Mouse (Mus musculus) spleen, adult 2 months (tissue): ENCODE measurements at regions not wholly inside any gene's neighbourhood (a gene's known extent, or its start where the extent isn't known, plus 50 kb on each side); places are given as distances from the start of the nearest gene placed in this dataset.

Source experiments
- DNase-seq, 2 experiments: peaks; one replicate each; pipeline versions ENCODE4 v3.0.0 to v3.0.0-alpha.2; 2012 to 2021; ENCODE audit warnings: low spot score in 2 of 2, low read depth in 1 of 2
- H3K27ac ChIP-seq: fragments of 200-500 bp; 2 replicates; pipeline ENCODE4 v1.5.1; 2012; ENCODE audit warnings: low read length, inconsistent platforms; ENCODE audit not compliant: insufficient read depth
- H3K27me3 ChIP-seq: fragments of 200-500 bp; 2 replicates; pipeline ENCODE4 v1.6.1; 2012; ENCODE audit warnings: mild to moderate bottlenecking, moderate library complexity, low read length, inconsistent platforms; ENCODE audit not compliant: control insufficient read depth, insufficient read depth
- H3K36me3 ChIP-seq: fragments of 200-500 bp; 2 replicates; pipeline ENCODE4 v1.6.1; 2012; ENCODE audit warnings: mild to moderate bottlenecking, low read length, inconsistent platforms; ENCODE audit not compliant: control insufficient read depth, insufficient read depth
- H3K4me1 ChIP-seq: fragments of 200-500 bp; 2 replicates; pipeline ENCODE4 v1.6.1; 2011; ENCODE audit warnings: inconsistent platforms; ENCODE audit not compliant: control insufficient read depth, insufficient read depth, insufficient read length
- H3K4me3 ChIP-seq: fragments of 200-500 bp; 2 replicates; pipeline ENCODE4 v1.5.1; 2011; ENCODE audit warnings: mild to moderate bottlenecking, inconsistent platforms; ENCODE audit not compliant: insufficient read depth, insufficient read length; ENCODE audit errors: extremely low read depth
- CTCF ChIP-seq: fragments of 200-500 bp; IDR thresholded peaks from 2 replicates; pipeline ENCODE4 v1.5.1; 2011; ENCODE audit warnings: mild to moderate bottlenecking, inconsistent platforms; ENCODE audit not compliant: insufficient read depth, insufficient read length, insufficient replicate concordance; ENCODE audit errors: extremely low read depth
- POLR2A ChIP-seq: fragments of 200-500 bp; IDR thresholded peaks from 2 replicates; pipeline ENCODE4 v1.6.1; 2011; ENCODE audit warnings: low read depth, low read length, inconsistent platforms
- WGBS: fragments of 180-500 bp; shearing (Covaris S2); methylation state at CpG from one replicate; pipeline ENCODE4 v1.1.7; 2018; 5-methylcytosine and 5-hydroxymethylcytosine counted together

- WGBS, result 71% methylated on average over 4 of the region's 4 CpGs
- Histone ChIP-seq H3K27me3 (no peaks in the 10 kb centered on the region), H3K4me3 (no peak overlapping the region), H3K4me1 (no peaks in the 10 kb centered on the region), H3K27ac (no peak overlapping the region), H3K36me3 (no peaks in the 10 kb centered on the region)
- no peak for TF ChIP-seq POLR2A
- TF ChIP-seq CTCF, result no peak
- DNase-seq, result no peak
These were observed 484.9 kb downstream of the Car8 start for GRCm38 (mm10) chr4:7753931-7754330.

GRCm38 (mm10) chr4:7751208-7751607, 487.6 kb downstream of the Car8 start:
- Histone ChIP-seq H3K27ac (no peak overlapping the region), H3K36me3 (no peaks in the 10 kb centered on the region), H3K4me1 (no peaks in the 10 kb centered on the region), H3K27me3 (no peaks in the 10 kb centered on the region), H3K4me3 (no peak overlapping the region)
- WGBS, result 5% methylated on average over 1 of the region's 1 CpGs
- TF ChIP-seq POLR2A, result no peak
- TF ChIP-seq CTCF, result no peak
- DNase-seq, result no peak

GRCm38 (mm10) chr4:7722893-7723292, 515.9 kb downstream of the Car8 start:
- Histone ChIP-seq H3K27ac (no peak overlapping the region), H3K36me3 (no peaks in the 10 kb centered on the region), H3K4me1 (no peaks in the 10 kb centered on the region), H3K27me3 (no peaks in the 10 kb centered on the region), H3K4me3 (no peak overlapping the region)
- TF ChIP-seq POLR2A (no peak), CTCF (no peak)
- no peak for DNase-seq

- H3K27me3 ChIP-seq, result no peaks in the 10 kb centered on the region
- DNase-seq, result no peak
- no peak overlapping the region for H3K27ac ChIP-seq
- TF ChIP-seq CTCF (no peak), POLR2A (no peak)
- H3K4me1 ChIP-seq, result no peaks in the 10 kb centered on the region
- 87% methylated on average over 4 of the region's 4 CpGs for WGBS
- no peak overlapping the region for H3K4me3 ChIP-seq
- H3K36me3 ChIP-seq, result no peaks in the 10 kb centered on the region
These were observed 550.3 kb downstream of the Car8 start for GRCm38 (mm10) chr4:7688516-7688915.

DNA sequence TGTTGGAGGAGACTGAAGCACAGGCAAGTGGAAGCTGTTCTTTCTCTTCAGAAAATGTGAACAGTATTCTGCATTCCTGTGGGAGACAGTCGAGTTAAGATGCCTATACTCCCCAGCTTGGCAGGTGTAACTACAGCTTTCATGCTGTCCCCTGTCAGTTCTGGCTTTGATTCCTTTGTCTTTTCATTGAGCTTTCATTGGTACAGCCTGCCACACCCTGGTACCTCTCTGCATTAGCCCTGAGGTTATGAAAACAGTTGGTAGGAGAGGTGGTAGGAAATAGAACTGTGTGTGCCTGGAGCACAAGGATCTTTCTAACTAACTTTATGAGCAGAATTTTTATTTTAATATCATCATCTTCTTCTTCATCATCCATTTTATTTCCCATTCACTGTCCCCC, 551.6 kb downstream of the Car8 start:
- WGBS, result 80% methylated on average over 1 of the region's 1 CpGs
- H3K4me1 ChIP-seq, result no peaks in the 10 kb centered on the region
- H3K27me3 ChIP-seq, result no peaks in the 10 kb centered on the region
- DNase-seq, result no peak
- no peaks in the 10 kb centered on the region for H3K36me3 ChIP-seq
- TF ChIP-seq CTCF (no peak; the same call in 1 of the 2 replicates), POLR2A (no peak)
- H3K4me3 ChIP-seq, result no peak overlapping the region
- H3K27ac ChIP-seq, result no peak overlapping the region

DNA sequence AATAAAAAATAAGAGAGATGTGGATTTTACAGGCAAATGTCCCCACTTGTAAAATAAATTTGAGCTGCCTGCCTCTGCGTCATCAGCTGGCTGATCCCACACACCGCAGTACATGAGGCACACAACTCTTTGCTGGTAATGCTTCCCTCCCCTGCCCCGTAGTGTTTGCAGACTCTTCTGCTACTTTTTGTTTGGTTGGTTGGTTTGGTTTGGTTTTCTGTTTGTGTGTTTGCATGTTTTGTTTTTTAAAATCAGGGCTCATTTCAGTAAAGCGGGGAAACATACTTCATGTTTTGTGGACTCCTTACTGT, 568.1 kb downstream of the Car8 start:
- H3K4me3 ChIP-seq, result no peak overlapping the region
- no peaks in the 10 kb centered on the region for H3K27me3 ChIP-seq
- H3K27ac ChIP-seq, result no peak overlapping the region
- TF ChIP-seq CTCF (no peak), POLR2A (no peak)
- no peaks in the 10 kb centered on the region for H3K4me1 ChIP-seq
- WGBS, result 90% methylated on average over 4 of the region's 4 CpGs
- no peak for DNase-seq
- no peaks in the 10 kb centered on the region for H3K36me3 ChIP-seq

DNA sequence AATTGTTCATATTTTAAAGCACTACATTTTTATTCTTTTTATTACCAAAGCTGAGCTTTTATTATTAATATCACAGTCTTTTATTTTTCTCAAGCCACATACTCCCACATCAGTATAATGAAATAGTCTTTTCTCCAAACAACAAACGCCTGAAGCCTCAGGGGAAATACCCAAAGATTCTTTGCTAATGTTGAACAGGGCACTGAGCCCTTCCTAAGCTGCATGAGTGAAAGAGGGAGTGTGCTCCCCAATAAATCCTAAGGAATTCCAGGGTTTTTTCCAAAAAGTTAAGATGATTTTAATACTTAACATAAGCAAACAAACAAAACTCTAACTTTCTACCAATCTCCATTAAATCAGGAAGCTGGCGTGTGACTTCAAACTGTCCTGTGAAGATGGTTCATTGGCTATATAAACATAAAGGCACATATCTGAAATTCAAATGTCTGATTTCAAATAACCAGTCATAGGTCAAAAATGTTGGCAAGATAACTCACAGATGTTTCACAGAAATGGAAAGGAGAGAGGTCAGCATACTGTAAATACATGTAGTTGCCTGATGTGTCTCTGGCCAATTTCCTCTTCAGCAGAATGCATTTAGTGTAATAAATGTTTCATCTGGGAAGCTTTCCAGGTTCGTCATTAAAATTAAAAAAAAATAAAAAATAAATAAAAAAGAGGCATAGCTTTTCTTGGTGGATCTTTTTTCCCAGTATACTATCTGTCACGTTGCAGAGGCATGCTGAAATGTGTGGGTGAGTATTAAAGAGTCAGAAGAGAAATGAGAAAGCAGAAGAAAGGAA, 568.6 kb downstream of the Car8 start:
- H3K4me3 ChIP-seq, result no peak overlapping the region
- no peak overlapping the region for H3K27ac ChIP-seq
- no peaks in the 10 kb centered on the region for H3K36me3 ChIP-seq
- 86% methylated on average over 4 of the region's 4 CpGs for WGBS
- H3K4me1 ChIP-seq, result no peaks in the 10 kb centered on the region
- TF ChIP-seq POLR2A (no peak), CTCF (no peak)
- DNase-seq, result no peak
- H3K27me3 ChIP-seq, result no peaks in the 10 kb centered on the region
